Mouse (Mus musculus) kidney, postnatal 0 days (tissue): ENCODE results near the gene Ankzf1. TPM values are rescaled to one million over a fixed set of nuclear protein-coding genes. Genes with fewer than 3 reads are reported as not detected.

Source experiments
- ATAC-seq: fragments of 200-750 bp; cut with Nextera tagmentation; replicated peaks from 2 replicates; pipeline ENCODE4 v1.8.0; 2017; ENCODE audit warnings: low read depth, moderate number of reproducible peaks, moderate TSS enrichment, moderate library complexity; ENCODE audit not compliant: low FRiP score
- DNase-seq: peaks from one replicate; pipeline ENCODE4 v3.0.0-alpha.2; 2016; ENCODE audit warnings: low spot score
- H3K27ac ChIP-seq: fragments of 300-500 bp; sonication (generic); 2 replicates; pipeline ENCODE4 v1.5.1; 2014; ENCODE audit warnings: mild to moderate bottlenecking
- H3K27me3 ChIP-seq: fragments of 300-500 bp; sonication (generic); 2 replicates; pipeline ENCODE4 v1.6.1; 2014; ENCODE audit warnings: low read length, mixed read lengths; ENCODE audit not compliant: insufficient read depth
- H3K36me3 ChIP-seq: fragments of 300-500 bp; sonication (generic); 2 replicates; pipeline ENCODE4 v1.6.1; 2014; ENCODE audit warnings: low read length, mixed read lengths; ENCODE audit not compliant: insufficient read depth
- H3K4me1 ChIP-seq: fragments of 300-500 bp; sonication (generic); replicated peaks from 2 replicates; pipeline ENCODE4 v1.6.1; 2014; ENCODE audit warnings: antibody characterized with exemption, low read length, mixed read lengths; ENCODE audit not compliant: insufficient read depth
- H3K4me2 ChIP-seq: fragments of 300-500 bp; sonication (generic); 2 replicates; pipeline ENCODE4 v1.6.1; 2014; ENCODE audit warnings: mild to moderate bottlenecking, low read length, moderate library complexity, mixed read lengths
- H3K4me3 ChIP-seq: fragments of 300-500 bp; sonication (generic); replicated peaks from 2 replicates; pipeline ENCODE4 v1.5.1; 2014; ENCODE audit warnings: low read depth, low read length
- H3K9ac ChIP-seq: fragments of 300-500 bp; sonication (generic); 2 replicates; pipeline ENCODE4 v1.6.1; 2014; ENCODE audit warnings: low read depth, low read length
- H3K9me3 ChIP-seq: fragments of 300-500 bp; sonication (generic); replicated peaks from 2 replicates; pipeline ENCODE4 v1.6.1; 2016; ENCODE audit warnings: low read length, inconsistent platforms, mixed read lengths
- CTCF ChIP-seq: IDR thresholded peaks from 2 replicates; pipeline ENCODE4 v1.5.1; 2016; ENCODE audit warnings: antibody characterized with exemption, low read depth, mild to moderate bottlenecking, moderate library complexity
- WGBS: fragments of 180-500 bp; shearing (Covaris S2); extraction: QIAGEN DNeasy Blood & Tissue Kit; methylation state at CpG from one replicate; pipeline ENCODE4 v1.1.7; 2014; 5-methylcytosine and 5-hydroxymethylcytosine counted together
- polyA plus RNA-seq: library from polyadenylated mRNA; unstranded; fragments of >200 nt; fragmentation: Nextera tagmentation; extraction: Ambion mirVana; gene quantifications from 2 replicates; pipeline ENCODE4 v1.2.1, GENCODE M21; 2015

Gene Ankzf1
- polyA plus RNA-seq, 1 experiment from 2014 or later: 19.7 TPM

DNA sequence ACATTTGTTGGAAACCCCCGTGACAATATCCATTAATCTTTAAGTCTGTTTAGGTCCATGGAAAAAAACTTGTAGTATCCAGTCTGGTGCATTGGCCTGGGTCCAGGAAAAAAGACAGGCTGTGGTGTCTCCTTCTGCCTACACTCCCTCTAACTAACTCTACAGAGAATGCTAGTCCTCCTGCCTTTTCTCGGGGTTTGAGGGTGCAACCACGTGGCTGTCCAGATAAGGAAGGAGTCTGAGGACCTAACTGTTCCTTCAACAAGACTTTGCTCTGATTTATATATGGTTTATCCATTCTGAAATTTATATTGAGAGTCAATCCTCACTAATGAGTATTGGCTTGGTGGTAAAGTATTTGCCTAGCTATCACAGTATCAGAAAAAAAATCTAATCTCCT lies 36.1 kb upstream of the Ankzf1 start:
- H3K27ac ChIP-seq: no peak overlapping the region
- TF ChIP-seq CTCF: no peak
- H3K9ac ChIP-seq: no peak overlapping the region
- DNase-seq: no peak
- H3K9me3 ChIP-seq: no peaks in the 10 kb centered on the region
- H3K27me3 ChIP-seq: no peaks in the 10 kb centered on the region
- H3K4me1 ChIP-seq: no peaks in the 10 kb centered on the region
- ATAC-seq: no peak
- no peaks in the 10 kb centered on the region for H3K36me3 ChIP-seq
- 56% methylated on average over 3 of the region's 3 CpGs for WGBS
- H3K4me2 ChIP-seq: no peak overlapping the region
- no peak overlapping the region for H3K4me3 ChIP-seq

DNA sequence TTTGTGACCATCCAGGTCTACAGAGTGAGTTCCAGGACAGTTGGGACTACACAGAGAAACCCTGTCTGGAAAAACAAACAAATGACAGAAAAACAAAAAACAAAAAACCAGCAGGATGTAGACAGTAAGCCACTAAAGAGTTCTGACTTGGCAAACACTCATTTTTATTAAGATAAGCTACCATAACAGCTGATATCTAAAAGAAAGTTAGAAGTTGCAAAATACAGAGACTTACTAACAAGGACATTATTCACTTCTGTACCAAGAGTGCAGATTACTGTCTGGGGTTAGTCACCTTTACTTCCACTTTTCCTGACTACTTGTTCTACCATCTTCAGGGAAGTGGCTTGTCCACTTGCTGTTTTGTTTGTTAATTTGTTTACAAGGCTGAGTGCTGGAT lies 33.0 kb upstream of the Ankzf1 start:
- H3K36me3 ChIP-seq: no peaks in the 10 kb centered on the region
- no peak for TF ChIP-seq CTCF
- no peaks in the 10 kb centered on the region for H3K4me1 ChIP-seq
- ATAC-seq (no peak), DNase-seq (no peak)
- no peak overlapping the region for H3K9ac ChIP-seq
- H3K27ac ChIP-seq: no peak overlapping the region
- H3K4me2 ChIP-seq: no peak overlapping the region
- no peaks in the 10 kb centered on the region for H3K9me3 ChIP-seq
- no peaks in the 10 kb centered on the region for H3K27me3 ChIP-seq
- no peak overlapping the region for H3K4me3 ChIP-seq

- TF ChIP-seq CTCF: no peak
- no peaks in the 10 kb centered on the region for H3K9me3 ChIP-seq
- no peak overlapping the region for H3K27ac ChIP-seq
- H3K27me3 ChIP-seq: no peaks in the 10 kb centered on the region
- ATAC-seq: no peak
- H3K9ac ChIP-seq: no peak overlapping the region
- 73% methylated on average over 5 of the region's 5 CpGs for WGBS
- no peak overlapping the region for H3K4me3 ChIP-seq
- no peaks in the 10 kb centered on the region for H3K36me3 ChIP-seq
- H3K4me1 ChIP-seq: no peaks in the 10 kb centered on the region
- no peak overlapping the region for H3K4me2 ChIP-seq
- no peak for DNase-seq
These were observed 32.3 kb upstream of the Ankzf1 start for GRCm38 (mm10) chr1:75159540-75160255.

DNA sequence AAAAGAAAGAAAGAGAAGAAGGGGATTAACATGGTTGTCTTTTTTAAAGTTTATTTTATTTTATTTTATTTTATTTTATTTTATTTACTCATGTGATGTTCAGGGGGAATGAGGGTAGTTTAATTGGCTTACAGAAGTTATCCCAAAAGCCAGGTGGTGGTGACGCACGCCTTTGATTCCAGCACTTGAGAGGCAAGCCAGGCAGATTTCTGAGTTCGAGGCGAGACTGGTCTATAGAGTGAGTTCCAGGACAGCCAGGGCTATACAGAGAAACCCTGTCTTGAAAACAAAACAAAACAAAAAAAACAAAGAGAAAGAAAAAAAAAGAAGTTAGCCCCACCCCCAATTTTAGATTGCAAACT lies 31.7 kb upstream of the Ankzf1 start:
- Histone ChIP-seq H3K27me3 (no peaks in the 10 kb centered on the region), H3K36me3 (no peaks in the 10 kb centered on the region), H3K4me3 (no peak overlapping the region), H3K4me1 (no peaks in the 10 kb centered on the region), H3K9ac (no peak overlapping the region), H3K9me3 (no peaks in the 10 kb centered on the region), H3K4me2 (no peak overlapping the region), H3K27ac (no peak overlapping the region)
- 88% methylated on average over 4 of the region's 4 CpGs for WGBS
- DNase-seq: no peak
- ATAC-seq: no peak
- no peak for TF ChIP-seq CTCF

DNA sequence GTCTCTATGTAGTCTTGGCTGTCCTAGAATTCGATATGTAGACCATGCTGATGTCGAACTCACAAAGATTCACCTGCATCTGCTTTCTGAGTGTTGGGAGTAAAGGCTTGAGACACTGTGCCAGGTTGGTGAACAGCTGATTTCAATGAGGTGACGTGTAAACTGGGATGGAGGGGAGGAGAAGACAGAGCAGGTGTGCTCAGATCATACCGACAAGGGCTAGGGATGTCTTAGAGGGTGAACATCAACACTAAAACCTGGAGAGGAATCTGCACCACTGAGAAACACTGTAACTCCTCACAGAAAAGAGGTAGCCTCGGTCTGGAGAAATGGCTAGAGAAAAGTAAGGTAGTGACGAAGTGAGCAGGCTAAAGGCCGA lies 23.9 kb upstream of the Ankzf1 start:
- peak overlapping the region; percentile 60 for H3K4me2 ChIP-seq
- TF ChIP-seq CTCF: no peak
- H3K4me3 ChIP-seq: peak overlapping the region; percentile 74
- peak overlapping the region; percentile 87; the same call in 1 of the 2 replicates for H3K27ac ChIP-seq
- H3K9ac ChIP-seq: peak overlapping the region; percentile 63; the same call in 1 of the 2 replicates
- no peak for DNase-seq
- 7% methylated on average over 7 of the region's 7 CpGs for WGBS
- no peaks in the 10 kb centered on the region for H3K27me3 ChIP-seq
- peaks cover 27% of the 10 kb centered on the region for H3K36me3 ChIP-seq
- no peaks in the 10 kb centered on the region for H3K9me3 ChIP-seq
- 0 out of 2 replicates have a peak, but pooled peaks have one; percentile 11 for ATAC-seq
- 0 out of 2 replicates have a peak, but pooled peaks cover 3% of the 10 kb centered on the region for H3K4me1 ChIP-seq

GRCm38 (mm10) chr1:75168472-75169464 lies 23.2 kb upstream of the Ankzf1 start, which contains the start of gene Zfand2b:
Gene Zfand2b, plus strand, starts transcription at chr1:75168646.
- peak within 1 kb of the TSS; percentile 87 for H3K27ac ChIP-seq
- peak within 1 kb of the TSS; percentile 63 for H3K9ac ChIP-seq
- no peaks in the 10 kb centered on the region for H3K9me3 ChIP-seq
- peak within 1 kb of the TSS; percentile 60 for H3K4me2 ChIP-seq
- H3K4me3 ChIP-seq: peak within 1 kb of the TSS; percentile 74
- H3K27me3 ChIP-seq: no peaks in the 10 kb centered on the region
- ATAC-seq (peak; percentile 98), DNase-seq (peak; percentile 97)
- H3K4me1 ChIP-seq: 0 out of 2 replicates have a peak, but pooled peaks cover 3% of the 10 kb centered on the region
- under 1% methylated on average over 57 of the region's 59 CpGs for WGBS
- no peak; the same call in 1 of the 2 replicates for TF ChIP-seq CTCF
- peaks cover 33% of the 10 kb centered on the region for H3K36me3 ChIP-seq
